29 mouse cellular contexts compared by ENCODE assay signal in the genomic region with DNA sequence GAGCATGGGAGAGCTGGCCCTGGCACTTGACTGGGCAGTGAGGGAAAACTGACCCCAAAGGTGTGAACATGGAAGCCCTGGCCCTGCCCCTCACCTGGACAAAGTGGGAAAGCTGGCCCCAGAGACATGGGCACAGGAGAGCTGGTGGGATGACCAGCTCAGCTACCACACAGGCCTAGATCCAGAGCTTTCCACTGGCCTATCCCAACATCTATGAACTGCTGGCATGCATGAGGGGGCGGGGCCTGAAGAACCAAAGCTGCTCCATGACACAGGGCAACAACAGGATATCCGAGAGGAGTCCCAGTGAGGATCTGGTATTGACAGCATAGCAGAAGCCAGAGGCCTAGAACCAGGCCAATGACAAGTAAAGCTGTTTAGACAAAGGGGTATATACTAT. TPM values are rescaled to one million over a fixed set of nuclear protein-coding genes. Genes with fewer than 3 reads are reported as not detected.
DNase-seq lines count a peak whose midpoint lies in the region; ATAC-seq lines count a peak whose summit lies in the region.
"Had no signal": no experiment of that assay in that cellular context is flagged by ENCODE, and none has a peak within 500 bp of the region (broad histone marks: within the 10 kb centered on the region; RNA-seq: fewer than 3 reads in every experiment).

No protein-coding gene starts in this region.

- no peak overlapping the region for H3K9ac ChIP-seq in embryonic facial prominence, embryonic 12.5 days
- no peak overlapping the region for H3K9ac ChIP-seq in intestine, embryonic 14.5 days (ENCODE audit: low read length)
- H3K9ac ChIP-seq in intestine, embryonic 15.5 days = no peak overlapping the region
- H3K9ac ChIP-seq in lung, embryonic 15.5 days = no peak overlapping the region
- no peak overlapping the region for H3K9ac ChIP-seq in embryonic facial prominence, embryonic 13.5 days
- H3K9ac ChIP-seq: forebrain, embryonic 13.5 days; hindbrain, embryonic 13.5 days had no signal

- no peaks in the 10 kb centered on the region for H3K36me3 ChIP-seq in embryonic facial prominence, embryonic 12.5 days
- H3K36me3 ChIP-seq in embryonic facial prominence, embryonic 10.5 days (replicated peaks) = no peaks in the 10 kb centered on the region
- no peaks in the 10 kb centered on the region for H3K36me3 ChIP-seq in intestine, embryonic 14.5 days (ENCODE audit: control insufficient read depth, insufficient read depth, low read length)
- no peaks in the 10 kb centered on the region for H3K36me3 ChIP-seq in intestine, embryonic 15.5 days
- no peaks in the 10 kb centered on the region for H3K36me3 ChIP-seq in lung, embryonic 15.5 days
- no peaks in the 10 kb centered on the region for H3K36me3 ChIP-seq in embryonic facial prominence, embryonic 13.5 days
- H3K36me3 ChIP-seq: forebrain, embryonic 10.5 days; heart, embryonic 10.5 days; hindbrain, embryonic 13.5 days had no signal

- H3K4me1 ChIP-seq in embryonic facial prominence, embryonic 12.5 days = no peaks in the 10 kb centered on the region
- no peaks in the 10 kb centered on the region for H3K4me1 ChIP-seq in embryonic facial prominence, embryonic 10.5 days
- H3K4me1 ChIP-seq in intestine, embryonic 14.5 days (replicated peaks; ENCODE audit: control insufficient read depth, insufficient read depth, low read length) = no peaks in the 10 kb centered on the region
- no peaks in the 10 kb centered on the region for H3K4me1 ChIP-seq in intestine, embryonic 15.5 days (replicated peaks)
- H3K4me1 ChIP-seq in lung, embryonic 15.5 days = no peaks in the 10 kb centered on the region
- H3K4me1 ChIP-seq in embryonic facial prominence, embryonic 13.5 days = no peaks in the 10 kb centered on the region
- H3K4me1 ChIP-seq: forebrain, embryonic 10.5 days; forebrain, embryonic 13.5 days; heart, embryonic 10.5 days; hindbrain, embryonic 13.5 days had no signal

- H3K27me3 ChIP-seq in embryonic facial prominence, embryonic 12.5 days = no peaks in the 10 kb centered on the region
- H3K27me3 ChIP-seq in embryonic facial prominence, embryonic 10.5 days (replicated peaks; ENCODE audit: low read depth, poor library complexity, severe bottlenecking) = no peaks in the 10 kb centered on the region
- no peaks in the 10 kb centered on the region for H3K27me3 ChIP-seq in intestine, embryonic 14.5 days (replicated peaks; ENCODE audit: control insufficient read depth, insufficient read depth, low read length)
- H3K27me3 ChIP-seq in intestine, embryonic 15.5 days (replicated peaks) = no peaks in the 10 kb centered on the region
- no peaks in the 10 kb centered on the region for H3K27me3 ChIP-seq in lung, embryonic 15.5 days
- H3K27me3 ChIP-seq in embryonic facial prominence, embryonic 13.5 days = no peaks in the 10 kb centered on the region
- H3K27me3 ChIP-seq: forebrain, embryonic 13.5 days; hindbrain, embryonic 13.5 days had no signal

- no peak overlapping the region for H3K4me2 ChIP-seq in embryonic facial prominence, embryonic 12.5 days (replicated peaks)
- no peak overlapping the region for H3K4me2 ChIP-seq in intestine, embryonic 14.5 days (ENCODE audit: low read length)
- no peak overlapping the region for H3K4me2 ChIP-seq in intestine, embryonic 15.5 days (replicated peaks)
- no peak overlapping the region for H3K4me2 ChIP-seq in lung, embryonic 15.5 days
- H3K4me2 ChIP-seq in embryonic facial prominence, embryonic 13.5 days = no peak overlapping the region
- H3K4me2 ChIP-seq: forebrain, embryonic 13.5 days; hindbrain, embryonic 13.5 days had no signal

- 61% methylated on average over 2 of the region's 2 CpGs for WGBS in embryonic facial prominence, embryonic 12.5 days
- WGBS in embryonic facial prominence, embryonic 10.5 days = 72% methylated on average over 2 of the region's 2 CpGs
- WGBS in intestine, embryonic 14.5 days = 65% methylated on average over 2 of the region's 2 CpGs
- WGBS in intestine, embryonic 15.5 days = 67% methylated on average over 2 of the region's 2 CpGs
- WGBS in lung, embryonic 15.5 days = 64% methylated on average over 2 of the region's 2 CpGs
- 62% methylated on average over 2 of the region's 2 CpGs for WGBS in embryonic facial prominence, embryonic 13.5 days

- ATAC-seq in embryonic facial prominence, embryonic 12.5 days (ENCODE audit: insufficient number of reproducible peaks, insufficient read depth, low FRiP score, low TSS enrichment) = 0 out of 2 replicates have a peak, but pooled peaks have one; percentile 60
- ATAC-seq in intestine, embryonic 14.5 days (replicated peaks; ENCODE audit: low FRiP score, low TSS enrichment, low read depth) = 0 out of 2 replicates have a peak, but pooled peaks have one; percentile 15
- no peak for ATAC-seq in intestine, embryonic 15.5 days
- 0 out of 2 replicates have a peak, but pooled peaks have one; percentile 14 for ATAC-seq in lung, embryonic 15.5 days (ENCODE audit: borderline replicate concordance, extremely low read depth, low FRiP score, low TSS enrichment)
- peak; percentile 43; the same call in 1 of the 2 replicates for ATAC-seq in embryonic facial prominence, embryonic 13.5 days (ENCODE audit: insufficient number of reproducible peaks, insufficient read depth, low FRiP score, low TSS enrichment, low read depth)
- ATAC-seq: activated CD4-positive, CD25-positive, alpha-beta regulatory T cell, adult 4 months; forebrain, embryonic 13.5 days; forebrain, embryonic 16.5 days; hindbrain, embryonic 16.5 days had no signal

- no peak overlapping the region for H3K27ac ChIP-seq in embryonic facial prominence, embryonic 12.5 days
- no peak overlapping the region for H3K27ac ChIP-seq in embryonic facial prominence, embryonic 10.5 days (replicated peaks)
- H3K27ac ChIP-seq in intestine, embryonic 14.5 days (ENCODE audit: low read depth) = no peak overlapping the region
- no peak overlapping the region for H3K27ac ChIP-seq in intestine, embryonic 15.5 days
- no peak overlapping the region for H3K27ac ChIP-seq in lung, embryonic 15.5 days
- H3K27ac ChIP-seq in embryonic facial prominence, embryonic 13.5 days = no peak overlapping the region
- H3K27ac ChIP-seq: forebrain, embryonic 10.5 days; forebrain, embryonic 13.5 days; heart, embryonic 10.5 days; hindbrain, embryonic 13.5 days had no signal

- H3K9me3 ChIP-seq in embryonic facial prominence, embryonic 12.5 days = no peaks in the 10 kb centered on the region
- H3K9me3 ChIP-seq in embryonic facial prominence, embryonic 10.5 days = no peaks in the 10 kb centered on the region
- H3K9me3 ChIP-seq in intestine, embryonic 14.5 days (ENCODE audit: control insufficient read depth, low read length) = no peaks in the 10 kb centered on the region
- H3K9me3 ChIP-seq in intestine, embryonic 15.5 days = no peaks in the 10 kb centered on the region
- H3K9me3 ChIP-seq in lung, embryonic 15.5 days = no peaks in the 10 kb centered on the region
- no peaks in the 10 kb centered on the region for H3K9me3 ChIP-seq in embryonic facial prominence, embryonic 13.5 days
- H3K9me3 ChIP-seq: forebrain, embryonic 10.5 days; forebrain, embryonic 13.5 days; heart, embryonic 10.5 days; hindbrain, embryonic 13.5 days had no signal

- no peak overlapping the region for H3K4me3 ChIP-seq in embryonic facial prominence, embryonic 12.5 days
- H3K4me3 ChIP-seq in embryonic facial prominence, embryonic 10.5 days = no peak overlapping the region
- H3K4me3 ChIP-seq in intestine, embryonic 14.5 days (ENCODE audit: low read depth, low read length) = no peak overlapping the region
- H3K4me3 ChIP-seq in intestine, embryonic 15.5 days (replicated peaks) = no peak overlapping the region
- H3K4me3 ChIP-seq in lung, embryonic 15.5 days = no peak overlapping the region
- H3K4me3 ChIP-seq in embryonic facial prominence, embryonic 13.5 days = no peak overlapping the region
- H3K4me3 ChIP-seq: forebrain, embryonic 10.5 days; forebrain, embryonic 13.5 days; heart, embryonic 10.5 days; hindbrain, embryonic 13.5 days had no signal

- DNase-seq in embryonic facial prominence, embryonic 10.5 days (ENCODE audit: low spot score) = no peak
- DNase-seq in intestine, embryonic 14.5 days (ENCODE audit: low spot score) = peak; percentile 42
- DNase-seq in lung, postnatal 4 days = no peak
- DNase-seq in left cerebral cortex, adult 9 months (ENCODE audit: low spot score in 2 of 2) = no peak
- DNase-seq: adrenal gland, adult 8-10 months; adrenal gland, postnatal 25 days; cerebellum, adult 11-12 months; cerebellum, adult 8-10 months; cerebellum, postnatal 10 days; cerebellum, postnatal 36 days; embryo, embryonic 11 days; gastrocnemius, postnatal 10 days; gastrocnemius, postnatal 36 days had no signal

RNA-seq across cellular contexts. Expression of a gene that starts 10.6 kb away (rescaled TPM):
- polyA plus RNA-seq in embryonic facial prominence, embryonic 12.5 days (2016; fragmentation: Nextera tagmentation; extraction: Ambion mirVana) = 0.14 and 0.33 TPM in 2 replicates
- polyA plus RNA-seq in embryonic facial prominence, embryonic 10.5 days (2016; fragmentation: Nextera tagmentation; extraction: Ambion mirVana) = 0.10 and 0.14 TPM in 2 replicates
- polyA plus RNA-seq in intestine, embryonic 14.5 days (2014; fragmentation: Nextera tagmentation; extraction: Ambion mirVana) = 0.30 and 0.45 TPM in 2 replicates
- 0.40 and 0.48 TPM in 2 replicates for polyA plus RNA-seq in intestine, embryonic 15.5 days (2015; fragmentation: Nextera tagmentation; extraction: Ambion mirVana)
- 0.14 TPM in 1 of 2 replicates, not detected in the other for polyA plus RNA-seq in lung, embryonic 15.5 days (2015; fragmentation: Nextera tagmentation; extraction: Ambion mirVana)
- 0.23 TPM in 1 of 2 replicates, not detected in the other for polyA plus RNA-seq in embryonic facial prominence, embryonic 13.5 days (2015; fragmentation: Nextera tagmentation; extraction: Ambion mirVana)
- polyA plus RNA-seq: forebrain, embryonic 10.5 days; forebrain, embryonic 13.5 days; heart, embryonic 14.5 days had no signal

RNA-seq across cellular contexts. Expression of a gene that starts 23.8 kb away (rescaled TPM):
- 3.7 and 4.2 TPM in 2 replicates for polyA plus RNA-seq in embryonic facial prominence, embryonic 12.5 days (2016; fragmentation: Nextera tagmentation; extraction: Ambion mirVana)
- polyA plus RNA-seq in embryonic facial prominence, embryonic 10.5 days (2016; fragmentation: Nextera tagmentation; extraction: Ambion mirVana) = 2.9 and 3.6 TPM in 2 replicates
- 2.8 and 3.0 TPM in 2 replicates for polyA plus RNA-seq in intestine, embryonic 14.5 days (2014; fragmentation: Nextera tagmentation; extraction: Ambion mirVana)
- 1.6 and 2.0 TPM in 2 replicates for polyA plus RNA-seq in intestine, embryonic 15.5 days (2015; fragmentation: Nextera tagmentation; extraction: Ambion mirVana)
- 0.52 and 0.59 TPM in 2 replicates for polyA plus RNA-seq in lung, embryonic 15.5 days (2015; fragmentation: Nextera tagmentation; extraction: Ambion mirVana)
- 1.7 and 2.1 TPM in 2 replicates for polyA plus RNA-seq in embryonic facial prominence, embryonic 13.5 days (2015; fragmentation: Nextera tagmentation; extraction: Ambion mirVana)

RNA-seq across cellular contexts. Expression of a gene that starts 34.7 kb away (rescaled TPM):
- polyA plus RNA-seq in embryonic facial prominence, embryonic 12.5 days (2016; fragmentation: Nextera tagmentation; extraction: Ambion mirVana) = not detected in 2 replicates
- not detected in 2 replicates for polyA plus RNA-seq in embryonic facial prominence, embryonic 10.5 days (2016; fragmentation: Nextera tagmentation; extraction: Ambion mirVana)
- not detected in 2 replicates for polyA plus RNA-seq in intestine, embryonic 14.5 days (2014; fragmentation: Nextera tagmentation; extraction: Ambion mirVana)
- polyA plus RNA-seq in intestine, embryonic 15.5 days (2015; fragmentation: Nextera tagmentation; extraction: Ambion mirVana) = not detected in 2 replicates
- polyA plus RNA-seq in lung, embryonic 15.5 days (2015; fragmentation: Nextera tagmentation; extraction: Ambion mirVana) = 0.10 and 0.19 TPM in 2 replicates
- not detected in 2 replicates for polyA plus RNA-seq in embryonic facial prominence, embryonic 13.5 days (2015; fragmentation: Nextera tagmentation; extraction: Ambion mirVana)
- polyA plus RNA-seq: brain, embryonic 14.5 days; embryonic facial prominence, embryonic 11.5 days; forebrain, embryonic 10.5 days; forebrain, embryonic 13.5 days; forebrain, embryonic 16.5 days; heart, embryonic 10.5 days; heart, embryonic 14.5 days; heart, postnatal 0 days; hindbrain, embryonic 13.5 days; hindbrain, embryonic 16.5 days had no signal

RNA-seq across cellular contexts. Expression of a gene that starts 36.6 kb away (rescaled TPM):
- 2.1 and 2.6 TPM in 2 replicates for polyA plus RNA-seq in embryonic facial prominence, embryonic 12.5 days (2016; fragmentation: Nextera tagmentation; extraction: Ambion mirVana)
- 1.8 and 1.9 TPM in 2 replicates for polyA plus RNA-seq in embryonic facial prominence, embryonic 10.5 days (2016; fragmentation: Nextera tagmentation; extraction: Ambion mirVana)
- 1.3 and 3.2 TPM in 2 replicates for polyA plus RNA-seq in intestine, embryonic 14.5 days (2014; fragmentation: Nextera tagmentation; extraction: Ambion mirVana)
- polyA plus RNA-seq in intestine, embryonic 15.5 days (2015; fragmentation: Nextera tagmentation; extraction: Ambion mirVana) = 4.8 TPM in 2 replicates
- 4.4 and 5.1 TPM in 2 replicates for polyA plus RNA-seq in lung, embryonic 15.5 days (2015; fragmentation: Nextera tagmentation; extraction: Ambion mirVana)
- 4.2 and 5.3 TPM in 2 replicates for polyA plus RNA-seq in embryonic facial prominence, embryonic 13.5 days (2015; fragmentation: Nextera tagmentation; extraction: Ambion mirVana)
- polyA plus RNA-seq: activated CD4-positive, CD25-positive, alpha-beta regulatory T cell, adult 4 months; brain, embryonic 14.5 days; forebrain, embryonic 13.5 days; forebrain, embryonic 16.5 days; heart, embryonic 14.5 days; hindbrain, embryonic 13.5 days; hindbrain, embryonic 16.5 days had no signal

RNA-seq across cellular contexts. Expression of a gene that starts 47.1 kb away (rescaled TPM):
- not detected in 2 replicates for polyA plus RNA-seq in embryonic facial prominence, embryonic 12.5 days (2016; fragmentation: Nextera tagmentation; extraction: Ambion mirVana)
- polyA plus RNA-seq in embryonic facial prominence, embryonic 10.5 days (2016; fragmentation: Nextera tagmentation; extraction: Ambion mirVana) = not detected in 2 replicates
- not detected in 2 replicates for polyA plus RNA-seq in intestine, embryonic 14.5 days (2014; fragmentation: Nextera tagmentation; extraction: Ambion mirVana)
- not detected in 2 replicates for polyA plus RNA-seq in intestine, embryonic 15.5 days (2015; fragmentation: Nextera tagmentation; extraction: Ambion mirVana)
- not detected in 2 replicates for polyA plus RNA-seq in lung, embryonic 15.5 days (2015; fragmentation: Nextera tagmentation; extraction: Ambion mirVana)
- polyA plus RNA-seq in embryonic facial prominence, embryonic 13.5 days (2015; fragmentation: Nextera tagmentation; extraction: Ambion mirVana) = not detected in 2 replicates
- polyA plus RNA-seq: activated CD4-positive, CD25-positive, alpha-beta regulatory T cell, adult 4 months; brain, embryonic 14.5 days; cortical plate, adult 2 months; embryonic facial prominence, embryonic 11.5 days; forebrain, embryonic 10.5 days; forebrain, embryonic 13.5 days; forebrain, embryonic 16.5 days; heart, embryonic 10.5 days; heart, embryonic 14.5 days; hindbrain, embryonic 13.5 days; hindbrain, embryonic 16.5 days had no signal
